Mouse (Mus musculus) olfactory bulb, adult 2 months (tissue): ENCODE measurements around the gene Apol7e.
"Not testable (repeated sequence)": the region's sequence is repeated elsewhere in the genome, so short reads cannot be mapped to it uniquely, and the experiment has no call there.

Experiments used
- CTCF ChIP-seq: fragments of 200-500 bp; IDR thresholded peaks from 2 replicates; pipeline ENCODE4 v1.5.1; 2012; ENCODE audit warnings: low read depth, mild to moderate bottlenecking, low read length, moderate library complexity; ENCODE audit not compliant: insufficient read depth
- POLR2A ChIP-seq: fragments of 200-500 bp; IDR thresholded peaks from 2 replicates; pipeline ENCODE4 v1.6.1; 2012; ENCODE audit warnings: mild to moderate bottlenecking, low read depth, low read length, moderate library complexity; ENCODE audit not compliant: insufficient read depth

DNA sequence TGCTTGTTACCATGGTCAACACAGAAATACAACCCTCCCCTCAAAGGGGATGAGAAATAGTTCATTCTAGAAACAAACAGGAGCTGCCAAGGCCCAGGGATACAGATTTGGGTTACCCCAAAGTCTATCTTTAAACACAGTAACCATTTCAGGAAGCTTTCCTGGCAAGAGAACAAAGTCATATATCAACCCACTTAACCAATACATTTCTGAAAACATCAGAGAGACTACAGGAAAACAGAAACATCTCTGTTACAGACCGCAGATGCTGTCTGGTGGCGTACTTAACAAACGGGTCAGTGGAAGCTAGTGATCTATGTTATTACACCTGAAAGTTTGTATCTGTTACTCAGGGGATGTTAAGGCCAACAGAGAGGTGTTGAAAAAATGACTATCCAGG, 6.6 kb downstream of the Apol7e start:
- not testable (repeated sequence) for TF ChIP-seq CTCF, POLR2A
